In genomic region chr17:73361054-73361453, GRCm38 (mm10) we compare ENCODE assay signal across 31 mouse cellular contexts. TPM values are rescaled to one million over a fixed set of nuclear protein-coding genes. Genes with fewer than 3 reads are reported as not detected.
DNase-seq lines count a peak whose midpoint lies in the region; ATAC-seq and TF ChIP-seq lines count a peak whose summit lies in the region.
"Had no signal": no experiment of that assay in that cellular context is flagged by ENCODE, and none has a peak within 500 bp of the region (broad histone marks: within the 10 kb centered on the region; RNA-seq: fewer than 3 reads in every experiment).

No protein-coding gene starts in this region.

- H3K9me3 ChIP-seq in CH12.LX (replicated peaks; ENCODE audit: low read length), result peaks cover 2% of the 10 kb centered on the region
- H3K9me3 ChIP-seq in hindbrain, postnatal 0 days (ENCODE audit: low read length), result no peaks in the 10 kb centered on the region
- H3K9me3 ChIP-seq: embryonic facial prominence, embryonic 13.5 days; forebrain, embryonic 12.5 days; heart, embryonic 15.5 days; limb, embryonic 10.5 days; liver, embryonic 12.5 days; stomach, embryonic 15.5 days had no signal

- H3K4me3 ChIP-seq in heart, adult 2 months, result no peak overlapping the region
- H3K4me3 ChIP-seq in CH12.LX (replicated peaks in 1 of 3; ENCODE audit: low read depth in 2 of 3, low read length in 2 of 3, poor library complexity in 1 of 3), result no peak overlapping the region
- H3K4me3 ChIP-seq in hindbrain, postnatal 0 days (ENCODE audit: low read length), result no peak overlapping the region
- H3K4me3 ChIP-seq: embryonic facial prominence, embryonic 13.5 days; erythroblast, embryonic 14.5 days; forebrain, embryonic 12.5 days; heart, embryonic 15.5 days; layer of hippocampus, adult 2 months; limb, embryonic 10.5 days; liver, embryonic 12.5 days; myocyte; stomach, embryonic 15.5 days had no signal

- no peak for TF ChIP-seq RAD21 in CH12.LX (IDR thresholded peaks at IDR 0.05; ENCODE audit: low read depth, low read length)

- peak; percentile 84 for ATAC-seq in monocyte, adult 5-6 weeks (replicated peaks; ENCODE audit: insufficient number of reproducible peaks, low FRiP score, low TSS enrichment, poor library complexity, severe bottlenecking)
- ATAC-seq in hindbrain, postnatal 0 days, result no peak
- ATAC-seq: liver, embryonic 12.5 days had no signal

- DNase-seq in heart, adult 9 months (ENCODE audit: low spot score in 2 of 2), result peak; percentile 3 to 31
- no peak for DNase-seq in heart, adult 2 months
- peak; percentile 70 for DNase-seq in CH12.LX (ENCODE audit: extremely low read depth)
- peak; percentile 27 for DNase-seq in embryo, embryonic 10.5 days (ENCODE audit: low spot score)
- no peak for DNase-seq in thymus, adult 18-20 months
- DNase-seq in hindbrain, postnatal 0 days (ENCODE audit: low spot score), result no peak
- DNase-seq in right cerebral cortex, postnatal 10 days (ENCODE audit: low spot score in 2 of 2), result no peak
- DNase-seq: adrenal gland, adult 8-10 months; cerebellum, adult 2 months; heart, postnatal 4 days; kidney, adult 9 months; kidney, postnatal 14 days; lung, adult 2 months; midbrain, embryonic 14.5 days; thymus, adult 2 months; thymus, postnatal 4 days had no signal

- intact Hi-C loops in heart, adult 2 months (cut with DNase I), result no loop called here

- in situ Hi-C loops in CH12.LX (cut with MboI; ENCODE audit: low pct_ligation_motif_present, low pct_unique_long_range_greater_than_20kb, low sequenced_read_pairs), result no loop called here

- TF ChIP-seq EP300 in heart, adult 2 months (IDR thresholded peaks at IDR 0.05; ENCODE audit: insufficient read depth, low read depth, low read length), result no peak
- peak; percentile 74 for TF ChIP-seq EP300 in CH12.LX (IDR thresholded peaks at IDR 0.05; ENCODE audit: low read length)

- H3K9ac ChIP-seq in heart, adult 2 months (ENCODE audit: low read depth, low read length), result no peak overlapping the region
- no peak overlapping the region for H3K9ac ChIP-seq in CH12.LX (ENCODE audit: insufficient read depth, low read depth)
- H3K9ac ChIP-seq in hindbrain, postnatal 0 days (replicated peaks; ENCODE audit: low read length), result no peak overlapping the region
- H3K9ac ChIP-seq: embryonic facial prominence, embryonic 13.5 days; forebrain, embryonic 12.5 days; heart, embryonic 15.5 days; hindbrain, embryonic 14.5 days; liver, embryonic 12.5 days; stomach, embryonic 15.5 days had no signal

- H3K27me3 ChIP-seq in heart, adult 2 months (ENCODE audit: control insufficient read depth, insufficient read depth, low read length), result no peaks in the 10 kb centered on the region
- peaks cover under 1% of the 10 kb centered on the region for H3K27me3 ChIP-seq in CH12.LX (replicated peaks)
- H3K27me3 ChIP-seq in hindbrain, postnatal 0 days (ENCODE audit: insufficient read depth, low read length), result no peaks in the 10 kb centered on the region
- H3K27me3 ChIP-seq: embryonic facial prominence, embryonic 13.5 days; forebrain, embryonic 12.5 days; heart, embryonic 15.5 days; liver, embryonic 12.5 days; stomach, embryonic 15.5 days had no signal

- peak overlapping the region; percentile 7; the same call in 1 of the 2 replicates for H3K4me2 ChIP-seq in CH12.LX (ENCODE audit: insufficient read depth, low read depth, poor library complexity, severe bottlenecking)
- no peak overlapping the region for H3K4me2 ChIP-seq in hindbrain, postnatal 0 days (ENCODE audit: low read depth, low read length)
- H3K4me2 ChIP-seq: embryonic facial prominence, embryonic 13.5 days; forebrain, embryonic 12.5 days; heart, embryonic 15.5 days; hindbrain, embryonic 14.5 days; liver, embryonic 12.5 days; stomach, embryonic 15.5 days had no signal

- no peak overlapping the region for H3K27ac ChIP-seq in heart, adult 2 months
- no peak overlapping the region for H3K27ac ChIP-seq in CH12.LX (ENCODE audit: insufficient read depth, low read depth)
- H3K27ac ChIP-seq in hindbrain, postnatal 0 days, result no peak overlapping the region
- H3K27ac ChIP-seq: embryonic facial prominence, embryonic 13.5 days; forebrain, embryonic 12.5 days; heart, embryonic 15.5 days; hindbrain, embryonic 14.5 days; layer of hippocampus, adult 2 months; limb, embryonic 10.5 days; liver, embryonic 12.5 days; stomach, embryonic 15.5 days had no signal

- TF ChIP-seq POLR2A in heart, adult 2 months (IDR thresholded peaks at IDR 0.05; ENCODE audit: insufficient read depth, low read depth, low read length), result no peak
- TF ChIP-seq POLR2A in CH12.LX (IDR thresholded peaks at IDR 0.05; ENCODE audit: low read depth, low read length), result no peak

- H3K4me1 ChIP-seq in heart, adult 2 months (ENCODE audit: control insufficient read depth, insufficient read depth, low read length), result no peaks in the 10 kb centered on the region
- peaks cover 3 to 15% of the 10 kb centered on the region in 2 experiments; a peak in 3 of 4 replicates for H3K4me1 ChIP-seq in CH12.LX (ENCODE audit: control insufficient read depth in 1 of 2, insufficient read depth in 2 of 2)
- H3K4me1 ChIP-seq in hindbrain, postnatal 0 days (ENCODE audit: insufficient read depth, low read length), result no peaks in the 10 kb centered on the region
- H3K4me1 ChIP-seq: embryonic facial prominence, embryonic 13.5 days; forebrain, embryonic 12.5 days; heart, embryonic 15.5 days; limb, embryonic 10.5 days; liver, embryonic 12.5 days; stomach, embryonic 15.5 days had no signal

- no peaks in the 10 kb centered on the region for H3K79me2 ChIP-seq in heart, adult 2 months (replicated peaks; ENCODE audit: control insufficient read depth, insufficient read depth, low read length)
- no peaks in the 10 kb centered on the region for H3K79me2 ChIP-seq in CH12.LX (replicated peaks; ENCODE audit: control insufficient read depth, extremely low read depth, insufficient read depth, poor library complexity, severe bottlenecking)

- TF ChIP-seq CTCF in heart, adult 2 months (IDR thresholded peaks at IDR 0.05), result no peak
- TF ChIP-seq CTCF in CH12.LX (conservative IDR thresholded peaks at IDR 0.05 in 1 of 2, IDR thresholded peaks at IDR 0.05 in 1 of 2; ENCODE audit: low read depth in 2 of 2, low read length in 2 of 2), result no peak
- no peak for TF ChIP-seq CTCF in hindbrain, postnatal 0 days (IDR thresholded peaks at IDR 0.05; ENCODE audit: low read depth)

- WGBS in heart, adult 2 months, result 75% methylated on average over 5 of the region's 5 CpGs
- WGBS in hindbrain, postnatal 0 days, result 56% methylated on average over 5 of the region's 5 CpGs

- dilution Hi-C loops in CH12.LX (cut with MboI; ENCODE audit: extremely low pct_ligation_motif_present, extremely low pct_unique_long_range_greater_than_20kb, low sequenced_read_pairs), result no loop called here

- no peaks in the 10 kb centered on the region for H3K36me3 ChIP-seq in heart, adult 2 months (ENCODE audit: control insufficient read depth, insufficient read depth, low read length)
- no peaks in the 10 kb centered on the region for H3K36me3 ChIP-seq in CH12.LX (replicated peaks in 1 of 2; ENCODE audit: control insufficient read depth in 1 of 2, insufficient read depth in 1 of 2, low read length in 1 of 2)
- no peaks in the 10 kb centered on the region for H3K36me3 ChIP-seq in hindbrain, postnatal 0 days (ENCODE audit: insufficient read depth, low read length)
- H3K36me3 ChIP-seq: embryonic facial prominence, embryonic 13.5 days; forebrain, embryonic 12.5 days; heart, embryonic 15.5 days; limb, embryonic 10.5 days; liver, embryonic 12.5 days; stomach, embryonic 15.5 days had no signal

TF ChIP-seq in CH12.LX, 34 proteins besides CTCF, POLR2A, EP300 and RAD21:
- TF ChIP-seq IRF4 (IDR thresholded peaks at IDR 0.05; ENCODE audit: low read depth, low read length) (peak; percentile 80), BHLHE40 (IDR thresholded peaks at IDR 0.05; ENCODE audit: low read depth, low read length) (peak; percentile 66), JUN (IDR thresholded peaks at IDR 0.05; ENCODE audit: insufficient read depth, low read depth, low read length) (no peak), MYC (IDR thresholded peaks at IDR 0.05; ENCODE audit: low read depth, low read length) (0 out of 2 replicates have a peak, but pooled peaks have one; percentile 40)

RNA-seq across cellular contexts. Expression of gene Capn13, which starts 39.6 kb away (rescaled TPM):
- not detected for total RNA-seq in heart, adult 2 months (2021)
- 0.16 TPM in 1 of 2 replicates, not detected in the other for polyA plus RNA-seq in heart, adult 2 months (2012; rRNA removed)
- total RNA-seq in CH12.LX (2012; rRNA removed) (not detected in 2 replicates), CH12.LX (2014; rRNA removed) (not detected in 2 replicates)
- polyA plus RNA-seq in CH12.LX (2012; ENCODE audit: insufficient read length, low read depth), result not detected in 2 replicates
- 0.10 TPM in 1 of 3 replicates, not detected in the others for total RNA-seq in monocyte, adult 5-6 weeks (2017)
- total RNA-seq in hindbrain, postnatal 0 days (2014; rRNA removed), result 0.10 TPM in 1 of 2 replicates, not detected in the other
- 0.23 and 0.24 TPM in 2 replicates for polyA plus RNA-seq in hindbrain, postnatal 0 days (2015; fragmentation: Nextera tagmentation; extraction: Ambion mirVana)
- total RNA-seq: adrenal gland, adult 8-10 months; gastrocnemius, adult 18-20 months; heart, postnatal 4 days; layer of hippocampus, adult 2 months; layer of hippocampus, postnatal 25 days; megakaryocyte-erythroid progenitor cell, adult 5-6 weeks; MEL had no signal
- polyA plus RNA-seq: embryonic facial prominence, embryonic 13.5 days; erythroblast, embryonic 14.5 days; forebrain, embryonic 12.5 days; limb, embryonic 10.5 days; liver, embryonic 12.5 days; midbrain, embryonic 14.5 days; myocyte had no signal

Comparison
In these comparisons a context has a peak if more than half of its experiments do, and no peak if none do; other contexts are left out.
1. DNase-seq: peak in heart, adult 9 months (2 of 2), CH12.LX (single experiment) and embryo, embryonic 10.5 days (single experiment); none in heart, adult 2 months (0 of 2), thymus, adult 18-20 months (0 of 2), hindbrain, postnatal 0 days (single experiment) and right cerebral cortex, postnatal 10 days (0 of 2).